Mouse (Mus musculus): Measurements from ENCODE around the gene Dclk2.

DNA sequence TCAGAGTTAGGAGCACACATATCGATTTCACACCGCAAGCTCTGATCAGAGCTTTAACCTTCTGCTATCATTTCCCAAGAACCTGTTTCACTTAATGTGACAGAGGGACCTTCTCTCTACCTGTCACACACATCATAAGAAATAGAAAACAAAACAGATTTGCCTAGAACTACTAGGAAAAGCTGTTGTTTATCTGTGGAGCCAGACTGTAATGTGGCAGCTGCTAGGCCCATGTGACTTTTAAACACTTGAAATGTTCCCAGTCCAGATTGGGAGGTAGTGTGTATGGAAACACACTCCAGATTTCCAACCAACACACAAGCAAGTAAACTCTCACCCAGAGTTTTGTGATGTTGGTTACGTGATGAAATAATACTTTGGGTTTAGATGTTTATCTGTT is 136.6 kb downstream of the Dclk2 start:
- TF ChIP-seq CTCF (IDR thresholded peaks at IDR 0.05; ENCODE audit: borderline replicate concordance, insufficient read depth, low read length): no peak
- TF ChIP-seq POLR2A (IDR thresholded peaks at IDR 0.05; ENCODE audit: low read depth, low read length): no peak
